Mouse (Mus musculus) kidney, adult 2 months (tissue): ENCODE results near the gene Cd180.

Experiments
- CTCF ChIP-seq: fragments of 200-500 bp; conservative IDR thresholded peaks from 2 replicates; pipeline ENCODE4 v1.5.1; 2011; ENCODE audit warnings: low read depth, mild to moderate bottlenecking, control low read depth, low read length, moderate library complexity, mixed read lengths; ENCODE audit not compliant: insufficient read depth, insufficient read length
- POLR2A ChIP-seq: fragments of 200-500 bp; IDR thresholded peaks from one replicate; pipeline ENCODE4 v1.6.1; 2011; ENCODE audit warnings: low read depth, low read length, control low read depth

DNA sequence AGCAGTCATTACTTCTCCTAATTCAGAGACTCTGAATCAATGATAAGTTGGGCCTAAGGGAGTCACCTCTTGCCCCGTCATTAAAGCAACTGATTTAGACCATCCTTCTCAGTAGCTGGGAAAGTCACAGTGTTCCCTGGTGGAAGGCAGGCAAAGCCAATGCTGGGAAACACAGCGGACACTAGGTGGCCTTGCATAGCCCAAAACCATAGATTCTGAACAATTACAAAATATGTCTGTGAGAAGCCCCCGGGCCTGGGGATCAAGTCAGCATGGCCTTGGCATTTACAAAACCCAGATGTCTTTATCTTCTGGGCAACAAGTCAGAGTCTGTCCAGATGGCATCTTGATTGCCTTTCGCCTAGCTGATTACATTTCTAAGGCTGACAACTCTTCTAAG is 8.5 kb upstream of the Cd180 start:
- TF ChIP-seq POLR2A (no peak), CTCF (no peak)
